ENCODE assay signal across 16 mouse cellular contexts in genomic region chr14:11477731-11478130, GRCm38 (mm10).
"Had no signal": no experiment of that assay in that cellular context is flagged by ENCODE, and none has a peak within 500 bp of the region (broad histone marks: within the 10 kb centered on the region; RNA-seq: fewer than 3 reads in every experiment).

No protein-coding gene starts in this region.

- H3K27me3 ChIP-seq: liver, embryonic 13.5 days; midbrain, embryonic 15.5 days; neural tube, embryonic 12.5 days; neural tube, embryonic 15.5 days; stomach, embryonic 15.5 days had no signal

- H3K4me2 ChIP-seq: liver, embryonic 13.5 days; midbrain, embryonic 11.5 days; midbrain, embryonic 15.5 days; neural tube, embryonic 12.5 days; neural tube, embryonic 15.5 days; stomach, embryonic 15.5 days had no signal

- H3K27ac ChIP-seq: left cerebral cortex, adult 2 months; liver, embryonic 13.5 days; midbrain, embryonic 15.5 days; neural tube, embryonic 12.5 days; neural tube, embryonic 15.5 days; stomach, embryonic 15.5 days had no signal

- H3K9ac ChIP-seq: liver, embryonic 13.5 days; midbrain, embryonic 15.5 days; neural tube, embryonic 12.5 days; neural tube, embryonic 15.5 days; stomach, embryonic 15.5 days had no signal

- H3K36me3 ChIP-seq: liver, embryonic 13.5 days; midbrain, embryonic 15.5 days; neural tube, embryonic 12.5 days; neural tube, embryonic 15.5 days; stomach, embryonic 15.5 days had no signal

- H3K4me3 ChIP-seq: left cerebral cortex, adult 2 months; liver, embryonic 13.5 days; midbrain, embryonic 15.5 days; neural tube, embryonic 12.5 days; neural tube, embryonic 15.5 days; stomach, embryonic 15.5 days had no signal

- DNase-seq: layer of hippocampus, postnatal 36 days; liver, embryonic 13.5 days; lung, adult 2 months; lung, postnatal 14 days; lung, postnatal 4 days; right cerebral cortex, adult 18-20 months; right cerebral cortex, postnatal 25 days; spleen, adult 18-20 months; thymus, postnatal 25 days had no signal

- ATAC-seq: intestine, postnatal 0 days; midbrain, embryonic 15.5 days had no signal

- H3K4me1 ChIP-seq: liver, embryonic 13.5 days; midbrain, embryonic 15.5 days; neural tube, embryonic 12.5 days; neural tube, embryonic 15.5 days; stomach, embryonic 15.5 days had no signal

- H3K9me3 ChIP-seq: liver, embryonic 13.5 days; midbrain, embryonic 15.5 days; neural tube, embryonic 12.5 days; neural tube, embryonic 15.5 days; stomach, embryonic 15.5 days had no signal
